Mouse (Mus musculus): Measurements from ENCODE around the gene Rpl27a.

DNA sequence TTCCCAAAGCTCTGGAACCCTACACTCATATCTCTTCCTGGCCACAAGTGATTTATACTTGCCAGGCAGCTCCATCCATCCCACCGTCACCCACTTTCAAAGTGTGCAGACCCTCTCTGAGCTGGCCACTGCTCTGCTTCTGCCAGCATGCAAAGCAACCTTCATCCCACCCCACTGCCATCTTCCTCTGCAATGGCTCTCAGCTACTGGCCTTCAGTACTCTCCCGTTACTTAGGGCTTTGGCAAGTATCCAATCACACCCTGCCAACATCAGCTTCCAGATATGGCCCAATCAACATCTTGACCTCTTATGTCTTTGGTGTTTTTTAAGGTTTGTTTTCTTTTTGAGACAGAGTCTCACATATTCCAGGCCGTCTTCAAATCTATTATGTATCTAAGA, 41.0 kb upstream of the Rpl27a start:
- no peak for TF ChIP-seq POLR2A (IDR thresholded peaks at IDR 0.05; ENCODE audit: insufficient read depth, low read length)
- no peak for TF ChIP-seq CTCF (IDR thresholded peaks at IDR 0.05; ENCODE audit: low read depth, low read length)
- no peak for TF ChIP-seq EP300 (IDR thresholded peaks at IDR 0.05; ENCODE audit: insufficient read depth, low read depth, low read length)
